Mouse (Mus musculus): Measurements from ENCODE around the gene Map3k7. TPM values are rescaled to one million over a fixed set of nuclear protein-coding genes. Genes with fewer than 3 reads are reported as not detected.

Gene Map3k7
- total and polyA plus RNA-seq, 2 experiments = 20.7 to 31.3 TPM

DNA sequence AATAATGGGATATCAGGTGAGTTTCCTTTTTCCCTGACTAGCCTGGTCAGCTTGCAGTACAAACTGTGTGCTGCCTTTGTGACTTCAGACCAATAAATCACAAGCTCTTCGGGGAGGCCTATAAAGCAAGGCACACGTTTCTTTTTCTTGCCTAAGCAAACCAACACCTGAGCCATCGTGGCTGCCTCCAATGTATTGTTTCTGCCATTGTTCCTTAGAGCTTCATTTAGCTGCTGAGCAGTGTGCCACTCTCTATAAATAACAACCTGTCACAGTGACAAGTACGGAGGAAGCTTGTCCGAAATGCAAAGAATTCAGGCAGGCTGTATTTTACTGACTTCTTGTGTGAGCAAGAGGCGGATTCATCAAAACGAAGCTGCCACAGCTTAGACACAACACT, 73.4 kb downstream of the Map3k7 start:
- no peak for TF ChIP-seq POLR2A (IDR thresholded peaks at IDR 0.05; ENCODE audit: extremely low read depth, insufficient read depth, low read length)
- H3K79me2 ChIP-seq (ENCODE audit: control insufficient read depth, insufficient read depth, low read length) = no peaks in the 10 kb centered on the region
- H3K36me3 ChIP-seq (ENCODE audit: control insufficient read depth, insufficient read depth, low read length) = no peaks in the 10 kb centered on the region
- H3K27me3 ChIP-seq (ENCODE audit: control insufficient read depth, insufficient read depth, low read length) = no peaks in the 10 kb centered on the region
- H3K27ac ChIP-seq (replicated peaks; ENCODE audit: insufficient read depth, low read depth, low read length) = no peak overlapping the region
- no peaks in the 10 kb centered on the region; the same call in 1 of the 2 replicates for H3K4me1 ChIP-seq (ENCODE audit: control insufficient read depth, insufficient read depth, low read length)
- no peak overlapping the region for H3K9ac ChIP-seq (ENCODE audit: low read depth, low read length)
- H3K4me3 ChIP-seq (ENCODE audit: insufficient read depth, low read depth, low read length) = no peak overlapping the region
- WGBS = 91% methylated on average over 7 of the region's 7 CpGs
- DNase-seq (ENCODE audit: extremely low read depth, low read depth, low spot score) = no peak

DNA sequence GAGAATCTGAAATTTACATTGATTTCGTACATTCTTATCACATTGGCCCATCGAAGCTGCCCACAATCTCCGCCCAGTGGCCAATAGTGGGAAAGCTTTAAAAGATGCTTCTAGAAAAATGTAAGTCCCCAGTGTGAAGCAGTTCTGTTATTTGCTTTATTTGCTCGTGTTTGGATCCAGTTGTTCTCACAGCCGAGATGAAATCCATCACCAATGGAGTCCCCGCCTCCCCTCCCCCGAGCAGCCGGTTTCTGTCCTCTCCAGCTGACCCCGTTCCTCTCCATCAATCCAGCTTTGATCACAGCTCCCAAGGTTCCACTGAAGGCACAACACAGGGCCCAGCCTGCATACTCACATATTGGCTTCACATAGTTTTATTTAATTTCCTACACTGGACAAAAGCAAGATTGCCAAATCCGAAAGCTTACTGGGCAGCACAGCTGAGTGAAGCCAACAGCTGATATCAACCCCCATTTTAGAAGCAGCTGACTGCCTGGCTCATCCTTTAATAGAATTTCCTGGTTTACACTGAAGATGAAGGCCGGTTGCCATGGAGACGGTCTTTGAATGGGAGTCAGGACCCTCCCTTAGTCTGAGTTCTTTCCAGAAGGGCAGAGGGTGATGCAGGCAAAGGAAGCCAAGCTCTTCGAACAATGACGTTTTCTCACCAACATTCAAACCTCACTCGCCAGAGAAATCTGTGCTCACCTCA, 78.0 kb downstream of the Map3k7 start:
- no peaks in the 10 kb centered on the region for H3K27me3 ChIP-seq (ENCODE audit: control insufficient read depth, insufficient read depth, low read length)
- H3K79me2 ChIP-seq (ENCODE audit: control insufficient read depth, insufficient read depth, low read length) = no peaks in the 10 kb centered on the region
- H3K36me3 ChIP-seq (ENCODE audit: control insufficient read depth, insufficient read depth, low read length) = no peaks in the 10 kb centered on the region
- H3K4me1 ChIP-seq (ENCODE audit: control insufficient read depth, insufficient read depth, low read length) = no peaks in the 10 kb centered on the region; the same call in 1 of the 2 replicates
- no peak for DNase-seq (ENCODE audit: extremely low read depth, low read depth, low spot score)
- H3K4me3 ChIP-seq (ENCODE audit: insufficient read depth, low read depth, low read length) = no peak overlapping the region
- TF ChIP-seq POLR2A (IDR thresholded peaks at IDR 0.05; ENCODE audit: extremely low read depth, insufficient read depth, low read length) = no peak
- TF ChIP-seq CTCF (IDR thresholded peaks at IDR 0.05; ENCODE audit: low read depth, low read length) = no peak
- H3K27ac ChIP-seq (replicated peaks; ENCODE audit: insufficient read depth, low read depth, low read length) = no peak overlapping the region
- no peak overlapping the region for H3K9ac ChIP-seq (ENCODE audit: low read depth, low read length)
- 79% methylated on average over 15 of the region's 15 CpGs for WGBS

DNA sequence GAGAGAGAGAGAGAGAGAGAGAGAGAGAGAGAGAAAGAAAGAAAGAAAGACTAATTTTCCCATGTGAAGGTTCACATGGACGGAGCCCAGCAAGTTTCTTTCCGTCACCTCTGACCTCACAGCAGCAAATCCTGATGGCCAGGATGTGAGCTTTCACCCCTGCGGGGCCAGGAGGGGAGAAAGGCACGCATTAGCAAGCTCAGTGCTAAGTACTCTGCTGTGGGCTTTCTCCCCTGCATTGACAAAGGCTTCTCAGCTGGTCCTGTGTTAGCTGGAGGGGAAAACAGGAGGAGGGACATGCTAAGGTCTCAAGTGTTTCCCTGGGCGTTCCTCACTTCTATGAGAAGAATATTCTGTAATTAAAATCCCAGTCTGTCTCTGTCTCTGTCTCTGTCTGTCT, 81.3 kb downstream of the Map3k7 start:
- no peak overlapping the region for H3K4me3 ChIP-seq (ENCODE audit: insufficient read depth, low read depth, low read length)
- TF ChIP-seq POLR2A (IDR thresholded peaks at IDR 0.05; ENCODE audit: extremely low read depth, insufficient read depth, low read length) (no peak), CTCF (IDR thresholded peaks at IDR 0.05; ENCODE audit: low read depth, low read length) (no peak)
- H3K79me2 ChIP-seq (ENCODE audit: control insufficient read depth, insufficient read depth, low read length) = no peaks in the 10 kb centered on the region
- WGBS = 55% methylated on average over 5 of the region's 5 CpGs
- no peaks in the 10 kb centered on the region for H3K36me3 ChIP-seq (ENCODE audit: control insufficient read depth, insufficient read depth, low read length)
- no peak overlapping the region for H3K9ac ChIP-seq (ENCODE audit: low read depth, low read length)
- H3K4me1 ChIP-seq (ENCODE audit: control insufficient read depth, insufficient read depth, low read length) = no peaks in the 10 kb centered on the region
- DNase-seq (ENCODE audit: extremely low read depth, low read depth, low spot score) = no peak
- no peak overlapping the region for H3K27ac ChIP-seq (replicated peaks; ENCODE audit: insufficient read depth, low read depth, low read length)
- no peaks in the 10 kb centered on the region for H3K27me3 ChIP-seq (ENCODE audit: control insufficient read depth, insufficient read depth, low read length)

DNA sequence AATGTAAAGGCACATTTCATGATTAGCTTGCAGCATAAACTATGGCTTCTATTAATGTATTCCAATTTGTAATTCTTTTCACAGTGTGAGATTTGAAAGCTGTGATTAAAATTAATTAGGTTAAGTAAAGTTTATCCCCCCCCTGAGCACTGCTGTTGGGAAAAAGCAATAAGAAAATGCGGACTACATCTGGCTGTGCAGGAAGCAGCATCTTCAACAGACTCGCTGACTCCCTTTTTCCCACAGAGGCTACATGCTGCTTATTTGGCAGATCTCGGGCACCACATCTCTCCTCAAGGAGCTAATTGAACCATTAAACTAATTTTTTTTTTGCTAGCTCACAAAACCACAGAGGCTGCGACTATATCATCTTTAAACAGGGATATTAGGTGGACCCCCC, 85.9 kb downstream of the Map3k7 start:
- H3K27ac ChIP-seq (replicated peaks; ENCODE audit: insufficient read depth, low read depth, low read length) = no peak overlapping the region
- TF ChIP-seq CTCF (IDR thresholded peaks at IDR 0.05; ENCODE audit: low read depth, low read length) (no peak), POLR2A (IDR thresholded peaks at IDR 0.05; ENCODE audit: extremely low read depth, insufficient read depth, low read length) (no peak)
- no peaks in the 10 kb centered on the region for H3K27me3 ChIP-seq (ENCODE audit: control insufficient read depth, insufficient read depth, low read length)
- H3K9ac ChIP-seq (ENCODE audit: low read depth, low read length) = no peak overlapping the region
- H3K79me2 ChIP-seq (ENCODE audit: control insufficient read depth, insufficient read depth, low read length) = no peaks in the 10 kb centered on the region
- no peak overlapping the region for H3K4me3 ChIP-seq (ENCODE audit: insufficient read depth, low read depth, low read length)
- no peaks in the 10 kb centered on the region for H3K36me3 ChIP-seq (ENCODE audit: control insufficient read depth, insufficient read depth, low read length)
- WGBS = 69% methylated on average over 4 of the region's 4 CpGs
- no peak for DNase-seq (ENCODE audit: extremely low read depth, low read depth, low spot score)
- no peaks in the 10 kb centered on the region for H3K4me1 ChIP-seq (ENCODE audit: control insufficient read depth, insufficient read depth, low read length)

DNA sequence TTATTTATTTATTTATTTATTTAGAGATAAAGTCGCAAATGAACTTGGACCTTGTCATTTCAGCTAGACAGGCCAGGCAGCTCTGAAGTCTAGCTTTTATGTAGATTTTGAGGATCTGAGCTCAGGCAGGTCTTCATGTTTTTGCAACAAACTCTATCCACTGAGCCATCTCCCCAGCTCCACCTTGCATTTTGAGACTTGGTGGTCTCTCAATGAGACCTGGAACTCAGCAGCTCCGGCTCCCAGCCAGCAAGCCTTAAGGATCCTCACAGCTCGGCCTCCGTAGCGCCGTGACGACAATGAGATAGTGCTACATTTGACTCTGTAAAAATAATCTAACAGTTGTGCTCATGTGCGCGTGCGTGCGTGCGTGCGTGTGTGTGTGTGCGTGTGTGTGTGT, 89.3 kb downstream of the Map3k7 start:
- H3K4me3 ChIP-seq (ENCODE audit: insufficient read depth, low read depth, low read length) = no peak overlapping the region
- WGBS = 91% methylated on average over 14 of the region's 14 CpGs
- no peaks in the 10 kb centered on the region for H3K79me2 ChIP-seq (ENCODE audit: control insufficient read depth, insufficient read depth, low read length)
- H3K27me3 ChIP-seq (ENCODE audit: control insufficient read depth, insufficient read depth, low read length) = no peaks in the 10 kb centered on the region
- DNase-seq (ENCODE audit: extremely low read depth, low read depth, low spot score) = no peak
- no peaks in the 10 kb centered on the region for H3K36me3 ChIP-seq (ENCODE audit: control insufficient read depth, insufficient read depth, low read length)
- H3K9ac ChIP-seq (ENCODE audit: low read depth, low read length) = no peak overlapping the region
- no peaks in the 10 kb centered on the region for H3K4me1 ChIP-seq (ENCODE audit: control insufficient read depth, insufficient read depth, low read length)
- no peak overlapping the region for H3K27ac ChIP-seq (replicated peaks; ENCODE audit: insufficient read depth, low read depth, low read length)
- no peak for TF ChIP-seq POLR2A (IDR thresholded peaks at IDR 0.05; ENCODE audit: extremely low read depth, insufficient read depth, low read length)
- TF ChIP-seq CTCF (IDR thresholded peaks at IDR 0.05; ENCODE audit: low read depth, low read length) = no peak
